Mouse (Mus musculus) embryonic fibroblast, embryonic 13.5 days (primary cell): ENCODE measurements around the gene Aimp2.

Experiments
- CTCF ChIP-seq: IDR thresholded peaks from 2 replicates; pipeline ENCODE4 v1.5.1; 2011; ENCODE audit warnings: mild to moderate bottlenecking, control low read depth, low read length, moderate library complexity, borderline replicate concordance; ENCODE audit not compliant: insufficient read depth
- POLR2A ChIP-seq: IDR thresholded peaks from 2 replicates; pipeline ENCODE4 v1.6.1; 2011; ENCODE audit warnings: low read depth, mild to moderate bottlenecking, control low read depth, low read length, moderate library complexity

- TF ChIP-seq POLR2A (no peak), CTCF (no peak)
Measured at GRCm38 (mm10) chr5:143918120-143918519, 8.5 kb upstream of the Aimp2 start.
